Mouse (Mus musculus) forebrain, embryonic 12.5 days (tissue): ENCODE data around the gene Olfr713. TPM values are rescaled to one million over a fixed set of nuclear protein-coding genes. Genes with fewer than 3 reads are reported as not detected.

Source experiments
- ATAC-seq: fragments of 200-750 bp; cut with Nextera tagmentation; 2 replicates; pipeline ENCODE4 v1.8.0; 2017; ENCODE audit warnings: moderate TSS enrichment; ENCODE audit not compliant: low FRiP score
- H3K27ac ChIP-seq: fragments of 300-500 bp; sonication (generic); 2 replicates; pipeline ENCODE4 v1.5.1; 2016; ENCODE audit warnings: mild to moderate bottlenecking
- H3K27me3 ChIP-seq: fragments of 300-500 bp; sonication (generic); 2 replicates; pipeline ENCODE4 v1.6.1; 2016; ENCODE audit warnings: mild to moderate bottlenecking
- H3K36me3 ChIP-seq: fragments of 300-500 bp; sonication (generic); replicated peaks from 2 replicates; pipeline ENCODE4 v1.6.1; 2016; ENCODE audit warnings: mild to moderate bottlenecking
- H3K4me1 ChIP-seq: fragments of 300-500 bp; sonication (generic); 2 replicates; pipeline ENCODE4 v1.6.1; 2016
- H3K4me2 ChIP-seq: fragments of 300-500 bp; sonication (generic); 2 replicates; pipeline ENCODE4 v1.6.1; 2016; ENCODE audit warnings: mild to moderate bottlenecking, moderate library complexity
- H3K4me3 ChIP-seq: fragments of 300-500 bp; sonication (generic); replicated peaks from 2 replicates; pipeline ENCODE4 v1.5.1; 2016; ENCODE audit warnings: mild to moderate bottlenecking
- H3K9ac ChIP-seq: fragments of 300-500 bp; sonication (generic); 2 replicates; pipeline ENCODE4 v1.6.1; 2016; ENCODE audit warnings: mild to moderate bottlenecking
- H3K9me3 ChIP-seq: fragments of 300-500 bp; sonication (generic); 2 replicates; pipeline ENCODE4 v1.6.1; 2016
- WGBS: fragments of 180-500 bp; shearing (Covaris S2); methylation state at CpG from one replicate; pipeline ENCODE4 v1.1.7; 2016; 5-methylcytosine and 5-hydroxymethylcytosine counted together
- polyA plus RNA-seq: library from polyadenylated mRNA; unstranded; fragments of >200 nt; fragmentation: Nextera tagmentation; extraction: Ambion mirVana; gene quantifications from 2 replicates; pipeline ENCODE4 v1.2.1, GENCODE M21; 2016

Gene Olfr713
- polyA plus RNA-seq: not detected in 2 replicates

GRCm38 (mm10) chr7:107030874-107031273, at the start of gene Olfr713:
TSS of gene Olfr713 (plus strand) at chr7:107031174.
- no peak within 1 kb of the TSS for H3K27ac ChIP-seq
- H3K9me3 ChIP-seq: no peaks in the 10 kb centered on the region
- no peaks in the 10 kb centered on the region for H3K27me3 ChIP-seq
- H3K36me3 ChIP-seq: no peaks in the 10 kb centered on the region
- no peak within 1 kb of the TSS for H3K9ac ChIP-seq
- no peak within 1 kb of the TSS for H3K4me3 ChIP-seq
- H3K4me1 ChIP-seq: no peaks in the 10 kb centered on the region
- H3K4me2 ChIP-seq: no peak within 1 kb of the TSS
- 88% methylated on average over 1 of the region's 1 CpGs for WGBS
- no peak for ATAC-seq

GRCm38 (mm10) chr7:106985236-106985635, 45.7 kb upstream of the Olfr713 start:
- H3K27ac ChIP-seq: no peak overlapping the region
- H3K4me3 ChIP-seq: no peak overlapping the region
- H3K9ac ChIP-seq: no peak overlapping the region
- H3K4me1 ChIP-seq: no peaks in the 10 kb centered on the region
- H3K36me3 ChIP-seq: no peaks in the 10 kb centered on the region
- no peak overlapping the region for H3K4me2 ChIP-seq
- 97% methylated on average over 3 of the region's 3 CpGs for WGBS
- ATAC-seq: no peak
- H3K27me3 ChIP-seq: no peaks in the 10 kb centered on the region
- no peaks in the 10 kb centered on the region for H3K9me3 ChIP-seq

- WGBS: 90% methylated on average over 7 of the region's 7 CpGs
- H3K4me2 ChIP-seq: no peak overlapping the region
- H3K4me1 ChIP-seq: no peaks in the 10 kb centered on the region
- no peak overlapping the region for H3K9ac ChIP-seq
- H3K36me3 ChIP-seq: no peaks in the 10 kb centered on the region
- H3K27ac ChIP-seq: no peak overlapping the region
- H3K27me3 ChIP-seq: no peaks in the 10 kb centered on the region
- no peaks in the 10 kb centered on the region for H3K9me3 ChIP-seq
- ATAC-seq: no peak
- no peak overlapping the region for H3K4me3 ChIP-seq
Measured at GRCm38 (mm10) chr7:107000798-107001197, 30.2 kb upstream of the Olfr713 start.

- H3K4me1 ChIP-seq: no peaks in the 10 kb centered on the region
- no peaks in the 10 kb centered on the region for H3K27me3 ChIP-seq
- no peak for ATAC-seq
- WGBS: 70% methylated on average over 3 of the region's 3 CpGs
- no peak overlapping the region for H3K27ac ChIP-seq
- H3K9me3 ChIP-seq: no peaks in the 10 kb centered on the region
- H3K9ac ChIP-seq: no peak overlapping the region
- no peak overlapping the region for H3K4me3 ChIP-seq
- H3K36me3 ChIP-seq: no peaks in the 10 kb centered on the region
- no peak overlapping the region for H3K4me2 ChIP-seq
Measured at GRCm38 (mm10) chr7:107004169-107004568, 26.8 kb upstream of the Olfr713 start.

- Histone ChIP-seq H3K4me2 (no peak within 1 kb of the TSS), H3K27ac (no peak within 1 kb of the TSS), H3K36me3 (no peaks in the 10 kb centered on the region), H3K4me1 (no peaks in the 10 kb centered on the region), H3K4me3 (no peak within 1 kb of the TSS), H3K9ac (no peak within 1 kb of the TSS), H3K9me3 (no peaks in the 10 kb centered on the region), H3K27me3 (no peaks in the 10 kb centered on the region)
- ATAC-seq: no peak
- WGBS: 49% methylated on average over 1 of the region's 1 CpGs
Measured at GRCm38 (mm10) chr7:107005972-107006371, 25.0 kb upstream of the Olfr713 start, which contains the start of gene Olfr2. TSS of gene Olfr2 (minus strand) at chr7:107006072.

- Histone ChIP-seq H3K4me1 (no peaks in the 10 kb centered on the region), H3K27me3 (no peaks in the 10 kb centered on the region), H3K4me3 (no peak overlapping the region), H3K9ac (no peak overlapping the region), H3K4me2 (no peak overlapping the region), H3K36me3 (no peaks in the 10 kb centered on the region), H3K27ac (no peak overlapping the region), H3K9me3 (peaks cover 3% of the 10 kb centered on the region; the same call in 1 of the 2 replicates)
- 85% methylated on average over 2 of the region's 2 CpGs for WGBS
- no peak for ATAC-seq
Measured at GRCm38 (mm10) chr7:107039934-107040563, 9.1 kb downstream of the Olfr713 start.

- Histone ChIP-seq H3K4me1 (no peaks in the 10 kb centered on the region), H3K36me3 (no peaks in the 10 kb centered on the region), H3K27ac (no peak overlapping the region), H3K4me3 (no peak overlapping the region), H3K27me3 (no peaks in the 10 kb centered on the region), H3K4me2 (no peak overlapping the region), H3K9me3 (no peaks in the 10 kb centered on the region), H3K9ac (no peak overlapping the region)
- 91% methylated on average over 3 of the region's 3 CpGs for WGBS
- no peak for ATAC-seq
Measured at GRCm38 (mm10) chr7:107043136-107043535, 12.2 kb downstream of the Olfr713 start.

- 94% methylated on average over 1 of the region's 1 CpGs for WGBS
- no peak overlapping the region for H3K4me2 ChIP-seq
- ATAC-seq: no peak
Measured at GRCm38 (mm10) chr7:107044407-107044806, 13.4 kb downstream of the Olfr713 start.

GRCm38 (mm10) chr7:107045833-107046232, 14.9 kb downstream of the Olfr713 start:
- no peak overlapping the region for H3K9ac ChIP-seq
- no peaks in the 10 kb centered on the region for H3K27me3 ChIP-seq
- H3K36me3 ChIP-seq: no peaks in the 10 kb centered on the region
- no peak overlapping the region for H3K27ac ChIP-seq
- no peak for ATAC-seq
- no peak overlapping the region for H3K4me3 ChIP-seq
- H3K4me2 ChIP-seq: no peak overlapping the region
- no peaks in the 10 kb centered on the region for H3K9me3 ChIP-seq
- H3K4me1 ChIP-seq: no peaks in the 10 kb centered on the region
- WGBS: 5% methylated on average over 5 of the region's 5 CpGs

More at GRCm38 (mm10) chr7:107044407-107044806, 13.4 kb downstream of the Olfr713 start:
- Histone ChIP-seq H3K9me3 (no peaks in the 10 kb centered on the region), H3K36me3 (no peaks in the 10 kb centered on the region), H3K4me3 (no peak overlapping the region), H3K27me3 (no peaks in the 10 kb centered on the region), H3K27ac (no peak overlapping the region), H3K4me1 (no peaks in the 10 kb centered on the region), H3K9ac (no peak overlapping the region)

GRCm38 (mm10) chr7:107047578-107047977, 16.6 kb downstream of the Olfr713 start:
- Histone ChIP-seq H3K9ac (no peak overlapping the region), H3K27me3 (no peaks in the 10 kb centered on the region)
- 39% methylated on average over 3 of the region's 3 CpGs for WGBS

GRCm38 (mm10) chr7:107070681-107071080, 39.7 kb downstream of the Olfr713 start, which contains the start of gene Olfr714:
TSS of gene Olfr714 (plus strand) at chr7:107070981.
- H3K27ac ChIP-seq: no peak within 1 kb of the TSS
- H3K36me3 ChIP-seq: no peaks in the 10 kb centered on the region
- H3K4me2 ChIP-seq: no peak within 1 kb of the TSS
- no peaks in the 10 kb centered on the region for H3K4me1 ChIP-seq
- ATAC-seq: no peak
- 89% methylated on average over 2 of the region's 2 CpGs for WGBS
- H3K9ac ChIP-seq: no peak within 1 kb of the TSS
- H3K4me3 ChIP-seq: no peak within 1 kb of the TSS
- H3K9me3 ChIP-seq: peaks cover 11% of the 10 kb centered on the region; the same call in 1 of the 2 replicates
- H3K27me3 ChIP-seq: no peaks in the 10 kb centered on the region

More at GRCm38 (mm10) chr7:107047578-107047977, 16.6 kb downstream of the Olfr713 start:
- Histone ChIP-seq H3K4me3 (no peak overlapping the region), H3K27ac (no peak overlapping the region), H3K36me3 (no peaks in the 10 kb centered on the region), H3K9me3 (no peaks in the 10 kb centered on the region), H3K4me1 (no peaks in the 10 kb centered on the region), H3K4me2 (no peak overlapping the region)
- ATAC-seq: no peak
